Mouse (Mus musculus) liver, embryonic 16.5 days (tissue): ENCODE results near the gene Ndufs2. TPM values are rescaled to one million over a fixed set of nuclear protein-coding genes. Genes with fewer than 3 reads are reported as not detected.

Experiments
- ATAC-seq: fragments of 200-750 bp; cut with Nextera tagmentation; 2 replicates; pipeline ENCODE4 v1.8.0; 2017; ENCODE audit warnings: low read depth, mild to moderate bottlenecking, moderate number of reproducible peaks, moderate library complexity
- H3K27ac ChIP-seq: fragments of 300-500 bp; sonication (generic); 2 replicates; pipeline ENCODE4 v1.5.1; 2014; ENCODE audit warnings: mild to moderate bottlenecking, low read length
- H3K27me3 ChIP-seq: fragments of 300-500 bp; sonication (generic); 2 replicates; pipeline ENCODE4 v1.6.1; 2014; ENCODE audit warnings: low read depth, low read length, mixed read lengths; ENCODE audit not compliant: control insufficient read depth, insufficient read depth
- H3K36me3 ChIP-seq: fragments of 300-500 bp; sonication (generic); 2 replicates; pipeline ENCODE4 v1.6.1; 2014; ENCODE audit warnings: mild to moderate bottlenecking; ENCODE audit not compliant: control insufficient read depth, insufficient read depth
- H3K4me1 ChIP-seq: fragments of 300-500 bp; sonication (generic); 2 replicates; pipeline ENCODE4 v1.6.1; 2014; ENCODE audit warnings: low read depth, low read length, mixed read lengths; ENCODE audit not compliant: control insufficient read depth
- H3K4me2 ChIP-seq: fragments of 300-500 bp; sonication (generic); 2 replicates; pipeline ENCODE4 v1.6.1; 2014; ENCODE audit warnings: low read depth, low read length, mixed read lengths
- H3K4me3 ChIP-seq: fragments of 300-500 bp; sonication (generic); 2 replicates; pipeline ENCODE4 v1.5.1; 2014; ENCODE audit warnings: low read depth, mild to moderate bottlenecking, low read length
- H3K9ac ChIP-seq: fragments of 300-500 bp; sonication (generic); 2 replicates; pipeline ENCODE4 v1.6.1; 2014; ENCODE audit warnings: low read depth, low read length
- H3K9me3 ChIP-seq: fragments of 300-500 bp; sonication (generic); replicated peaks from 2 replicates; pipeline ENCODE4 v1.6.1; 2016; ENCODE audit warnings: low read length; ENCODE audit not compliant: control insufficient read depth
- WGBS: fragments of 180-500 bp; shearing (Covaris S2); extraction: QIAGEN DNeasy Blood & Tissue Kit; methylation state at CpG from one replicate; pipeline ENCODE4 v1.1.7; 2014; ENCODE audit not compliant: insufficient replicate concordance; 5-methylcytosine and 5-hydroxymethylcytosine counted together
- polyA plus RNA-seq: library from polyadenylated mRNA; unstranded; fragments of >200 nt; fragmentation: Nextera tagmentation; extraction: Ambion mirVana; gene quantifications from 2 replicates; pipeline ENCODE4 v1.2.1, GENCODE M21; 2015

The Ndufs2 gene
- polyA plus RNA-seq: 138 and 143 TPM in 2 replicates

GRCm38 (mm10) chr1:171250680-171251593 is at the start of gene Ndufs2:
Gene Ndufs2 (minus strand): TSS chr1:171251388.
- Histone ChIP-seq H3K27ac (no peak within 1 kb of the TSS), H3K4me2 (peak within 1 kb of the TSS; percentile 2), H3K4me3 (peak within 1 kb of the TSS; percentile 11), H3K36me3 (no peaks in the 10 kb centered on the region), H3K4me1 (peaks cover 17% of the 10 kb centered on the region), H3K9ac (no peak within 1 kb of the TSS), H3K27me3 (peaks cover 31% of the 10 kb centered on the region), H3K9me3 (no peaks in the 10 kb centered on the region)
- WGBS: 30% methylated on average over 26 of the region's 26 CpGs
- ATAC-seq: no peak

- Histone ChIP-seq H3K4me3 (no peak overlapping the region), H3K9ac (no peak overlapping the region), H3K9me3 (no peaks in the 10 kb centered on the region; the same call in 1 of the 2 replicates), H3K36me3 (no peaks in the 10 kb centered on the region), H3K4me2 (no peak overlapping the region), H3K27ac (no peak overlapping the region), H3K27me3 (peaks cover 13% of the 10 kb centered on the region), H3K4me1 (peaks cover 7% of the 10 kb centered on the region)
- 55% methylated on average over 3 of the region's 3 CpGs for WGBS
- no peak for ATAC-seq
Observed at GRCm38 (mm10) chr1:171298226-171298625, 47.0 kb upstream of the Ndufs2 start.

GRCm38 (mm10) chr1:171295063-171295402 is 43.8 kb upstream of the Ndufs2 start:
- H3K36me3 ChIP-seq: peaks cover under 1% of the 10 kb centered on the region; the same call in 1 of the 2 replicates
- H3K4me3 ChIP-seq: peak overlapping the region; percentile 90
- H3K27me3 ChIP-seq: peaks cover 13% of the 10 kb centered on the region
- ATAC-seq: no peak
- peak overlapping the region; percentile 91 for H3K9ac ChIP-seq
- H3K4me1 ChIP-seq: peaks cover 19% of the 10 kb centered on the region
- H3K4me2 ChIP-seq: peak overlapping the region; percentile 55
- WGBS: 8% methylated on average over 3 of the region's 3 CpGs
- H3K9me3 ChIP-seq: no peaks in the 10 kb centered on the region; the same call in 1 of the 2 replicates
- peak overlapping the region; percentile 93 for H3K27ac ChIP-seq

- peaks cover 4% of the 10 kb centered on the region; the same call in 1 of the 2 replicates for H3K36me3 ChIP-seq
- H3K4me1 ChIP-seq: peaks cover 19% of the 10 kb centered on the region
- peak within 1 kb of the TSS; percentile 93 for H3K27ac ChIP-seq
- no peaks in the 10 kb centered on the region; the same call in 1 of the 2 replicates for H3K9me3 ChIP-seq
- H3K4me2 ChIP-seq: peak within 1 kb of the TSS; percentile 55
- H3K4me3 ChIP-seq: peak within 1 kb of the TSS; percentile 90
- peak within 1 kb of the TSS; percentile 91 for H3K9ac ChIP-seq
- peak; percentile 76 for ATAC-seq
- WGBS: under 1% methylated on average over 42 of the region's 42 CpGs
- peaks cover 13% of the 10 kb centered on the region for H3K27me3 ChIP-seq
Observed at GRCm38 (mm10) chr1:171294298-171295062, 43.3 kb upstream of the Ndufs2 start, which contains the start of gene Ufc1. Gene Ufc1 (minus strand): TSS chr1:171295024.

DNA sequence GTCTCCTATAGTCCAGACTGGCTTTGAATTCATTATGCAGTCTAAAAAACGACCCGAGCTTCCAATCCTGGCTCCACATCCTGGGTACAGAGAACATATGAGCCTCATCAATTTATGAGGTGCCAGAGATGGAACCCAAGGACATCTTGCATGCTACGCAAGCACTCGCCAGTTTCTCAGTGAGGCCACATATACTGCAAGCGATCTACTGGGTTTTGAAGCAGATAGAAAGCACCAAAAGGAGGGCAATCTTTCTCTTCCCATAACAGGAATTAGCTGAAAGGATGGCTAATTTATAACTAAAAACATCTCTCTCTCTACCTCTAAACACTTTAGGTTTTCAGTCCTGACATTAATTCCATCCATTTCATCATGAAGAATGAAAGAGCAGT is 42.7 kb upstream of the Ndufs2 start:
- no peak for ATAC-seq
- Histone ChIP-seq H3K27me3 (peaks cover 13% of the 10 kb centered on the region), H3K4me1 (peaks cover 19% of the 10 kb centered on the region), H3K4me3 (peak overlapping the region; percentile 90), H3K9me3 (no peaks in the 10 kb centered on the region; the same call in 1 of the 2 replicates), H3K9ac (peak overlapping the region; percentile 91), H3K36me3 (peaks cover 4% of the 10 kb centered on the region; the same call in 1 of the 2 replicates), H3K4me2 (peak overlapping the region; percentile 55), H3K27ac (peak overlapping the region; percentile 93)
- 33% methylated on average over 5 of the region's 5 CpGs for WGBS

DNA sequence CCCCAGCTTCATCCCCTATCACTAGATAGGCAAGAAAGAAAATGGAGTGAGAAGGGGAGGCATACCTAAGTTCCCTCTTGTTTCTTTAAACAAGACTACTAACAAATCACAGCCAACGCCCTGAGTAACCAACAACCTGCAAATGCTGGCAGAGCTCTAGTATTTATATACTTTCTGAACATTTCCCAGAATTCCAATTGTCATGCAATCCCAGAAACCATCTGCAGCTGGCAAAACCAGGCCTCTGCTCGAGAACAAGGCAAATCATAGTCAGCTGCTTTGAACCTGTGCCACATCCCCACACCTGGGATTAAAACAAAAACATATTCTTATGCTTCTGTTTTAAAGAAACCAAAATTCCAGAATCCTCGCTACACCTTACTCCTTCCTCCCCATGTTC is 42.2 kb upstream of the Ndufs2 start:
- WGBS: 73% methylated on average over 3 of the region's 3 CpGs
- Histone ChIP-seq H3K4me2 (peak overlapping the region; percentile 55), H3K4me1 (peaks cover 21% of the 10 kb centered on the region), H3K9me3 (no peaks in the 10 kb centered on the region; the same call in 1 of the 2 replicates), H3K27me3 (peaks cover 11% of the 10 kb centered on the region), H3K9ac (no peak overlapping the region), H3K4me3 (no peak overlapping the region), H3K27ac (no peak overlapping the region), H3K36me3 (peaks cover 4% of the 10 kb centered on the region; the same call in 1 of the 2 replicates)
- no peak for ATAC-seq

- Histone ChIP-seq H3K36me3 (peaks cover 13% of the 10 kb centered on the region), H3K27ac (peak overlapping the region; percentile 29), H3K4me3 (peak overlapping the region; percentile 91), H3K27me3 (no peaks in the 10 kb centered on the region), H3K9ac (no peak overlapping the region), H3K4me2 (peak overlapping the region; percentile 80), H3K9me3 (no peaks in the 10 kb centered on the region), H3K4me1 (peaks cover 37% of the 10 kb centered on the region)
- no peak for ATAC-seq
- WGBS: 58% methylated on average over 4 of the region's 4 CpGs
Observed at GRCm38 (mm10) chr1:171288328-171288727, 37.1 kb upstream of the Ndufs2 start.

DNA sequence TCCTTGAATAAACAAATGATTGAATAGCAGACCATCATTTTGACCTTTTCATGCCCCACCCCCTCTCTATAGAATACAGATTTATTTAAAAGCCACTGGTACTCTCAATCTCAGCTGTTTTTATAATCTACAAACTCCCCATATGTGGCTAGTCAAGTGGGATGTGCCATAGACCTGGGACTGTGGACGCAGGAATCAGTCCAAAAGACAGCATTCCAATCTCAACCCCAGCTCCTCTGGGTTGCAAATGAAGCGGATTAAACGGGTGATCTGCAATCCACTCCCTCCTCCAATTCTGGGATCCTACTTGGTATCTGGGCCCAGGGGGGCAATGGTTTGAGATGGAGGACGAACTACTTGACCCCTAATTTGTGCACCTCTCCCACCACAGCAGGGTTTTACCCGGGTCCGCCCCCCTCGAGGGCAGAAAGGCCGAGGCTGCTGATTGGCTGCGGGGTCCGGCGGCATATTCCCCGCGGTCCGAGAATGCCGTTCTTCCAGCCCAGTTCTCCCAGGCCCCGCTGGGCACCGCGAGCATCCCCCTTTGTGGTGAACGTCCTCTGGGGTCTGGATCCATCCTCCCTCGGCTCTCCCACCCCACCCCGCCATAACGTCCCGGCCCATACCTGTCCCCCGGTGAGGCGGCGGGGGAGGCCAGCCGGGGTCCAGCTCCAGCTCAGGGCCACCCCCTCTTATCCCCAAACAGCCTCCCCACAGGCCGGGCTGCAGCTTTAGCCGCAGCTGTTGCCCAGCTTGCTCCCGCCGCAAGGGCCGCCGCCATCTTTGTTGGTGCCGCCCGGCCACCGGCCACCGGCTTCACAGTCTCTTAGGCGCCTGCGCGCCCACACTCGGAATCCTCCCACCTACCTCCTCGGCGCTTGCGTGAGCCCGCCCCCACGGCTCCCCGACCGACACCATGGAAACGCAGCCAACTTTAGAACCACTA is 36.2 kb upstream of the Ndufs2 start, which contains the start of gene Usp21:
Gene Usp21, minus strand, starts transcription at position 856 of the 946 bp plus-strand sequence.
- Histone ChIP-seq H3K9me3 (no peaks in the 10 kb centered on the region), H3K4me2 (peak within 1 kb of the TSS; percentile 80), H3K4me1 (peaks cover 38% of the 10 kb centered on the region), H3K36me3 (peaks cover 15% of the 10 kb centered on the region), H3K9ac (peak within 1 kb of the TSS; percentile 99), H3K27me3 (no peaks in the 10 kb centered on the region), H3K27ac (peak within 1 kb of the TSS; percentile 87), H3K4me3 (peak within 1 kb of the TSS; percentile 91)
- ATAC-seq: peak; percentile 97
- 1% methylated on average over 49 of the region's 49 CpGs for WGBS
